Mouse (Mus musculus) adrenal gland, adult 2 months (tissue): Measurements from ENCODE around the gene Grsf1. TPM values are rescaled to one million over a fixed set of nuclear protein-coding genes. Genes with fewer than 3 reads are reported as not detected.
A peak's percentile ranks its signal among the peaks of the same experiment; 100 is the strongest.

Source experiments
- DNase-seq: peaks from one replicate; pipeline ENCODE4 v3.0.0; 2021
- long read RNA-seq: library from polyadenylated mRNA; stranded (forward); transcript quantifications from one replicate; pipeline ENCODE4 v2.0.0, GENCODE M21; 2021
- polyA plus RNA-seq: library from polyadenylated mRNA; depleted of rRNA; stranded (reverse); fragments of >200 nt; gene quantifications from 2 replicates; pipeline ENCODE4 v1.2.3, GENCODE M21; 2012; rRNA removed
- total RNA-seq, 2 experiments: library from RNA; stranded (reverse); gene quantifications; 2 replicates each; pipeline ENCODE4 v1.2.3; 2021

The Grsf1 gene
- total RNA-seq (100 to 1,000 TPM; 123 to 142 TPM), polyA plus RNA-seq (118 and 135 TPM in 2 replicates)
- long read RNA-seq, transcript Grsf1-201 (10 exons, 2,538 nt), result major isoform, 65 of 84 reads
- long read RNA-seq, partial matches to known transcripts, result 8 of 84 reads
- long read RNA-seq, other reads (novel, unspliced or antisense), result 7 of 84 reads

GRCm38 (mm10) chr5:88675443-88676387, at the start of gene Grsf1:
Gene Grsf1, minus strand, starts transcription at chr5:88676171.
- peak; percentile 96 for DNase-seq

GRCm38 (mm10) chr5:88724030-88724429, 48.1 kb upstream of the Grsf1 start:
- DNase-seq, result no peak

GRCm38 (mm10) chr5:88722213-88722600, 46.2 kb upstream of the Grsf1 start:
- DNase-seq, result peak; percentile 33

- peak; percentile 73 for DNase-seq
These were observed 45.7 kb upstream of the Grsf1 start for GRCm38 (mm10) chr5:88721565-88722212.

GRCm38 (mm10) chr5:88721003-88721475, 45.1 kb upstream of the Grsf1 start:
- DNase-seq, result no peak

GRCm38 (mm10) chr5:88720116-88721002, 44.4 kb upstream of the Grsf1 start, which contains the start of gene Mob1b:
Gene Mob1b, plus strand, starts transcription at chr5:88720855.
- peak; percentile 99 for DNase-seq

GRCm38 (mm10) chr5:88716983-88717382, 41.0 kb upstream of the Grsf1 start:
- no peak for DNase-seq

GRCm38 (mm10) chr5:88712328-88712727, 36.4 kb upstream of the Grsf1 start:
- DNase-seq, result no peak

- DNase-seq, result no peak
These were observed 35.8 kb upstream of the Grsf1 start for GRCm38 (mm10) chr5:88711618-88712224.

GRCm38 (mm10) chr5:88711128-88711527, 35.2 kb upstream of the Grsf1 start:
- no peak for DNase-seq

- no peak for DNase-seq
These were observed 27.6 kb upstream of the Grsf1 start for GRCm38 (mm10) chr5:88703551-88703950.

GRCm38 (mm10) chr5:88702041-88702440, 26.1 kb upstream of the Grsf1 start:
- DNase-seq, result peak; percentile 19

GRCm38 (mm10) chr5:88699251-88699913, 23.4 kb upstream of the Grsf1 start:
- DNase-seq, result no peak

GRCm38 (mm10) chr5:88697291-88697690, 21.3 kb upstream of the Grsf1 start:
- no peak for DNase-seq

- no peak for DNase-seq
These were observed 17.1 kb upstream of the Grsf1 start for GRCm38 (mm10) chr5:88693057-88693456.

- no peak for DNase-seq
These were observed 16.6 kb upstream of the Grsf1 start for GRCm38 (mm10) chr5:88692586-88692985.

GRCm38 (mm10) chr5:88691506-88692095, 15.6 kb upstream of the Grsf1 start:
- DNase-seq, result no peak

- DNase-seq, result no peak
These were observed 14.9 kb upstream of the Grsf1 start for GRCm38 (mm10) chr5:88690681-88691505.

- DNase-seq, result no peak
These were observed 13.4 kb upstream of the Grsf1 start for GRCm38 (mm10) chr5:88689279-88689938.
